Mouse (Mus musculus) mature B cell (primary cell): ENCODE measurements around the gene Smarcd1.
"Not testable (repeated sequence)": the region's sequence is repeated elsewhere in the genome, so short reads cannot be mapped to it uniquely, and the experiment has no call there.

Source experiments
- in situ Hi-C: fragments of 300-500 bp; cut with MboI; formaldehyde crosslinking; loops from 2 replicates; pipeline ENCODE4 v1.14.3; 2019

Gene Smarcd1

DNA sequence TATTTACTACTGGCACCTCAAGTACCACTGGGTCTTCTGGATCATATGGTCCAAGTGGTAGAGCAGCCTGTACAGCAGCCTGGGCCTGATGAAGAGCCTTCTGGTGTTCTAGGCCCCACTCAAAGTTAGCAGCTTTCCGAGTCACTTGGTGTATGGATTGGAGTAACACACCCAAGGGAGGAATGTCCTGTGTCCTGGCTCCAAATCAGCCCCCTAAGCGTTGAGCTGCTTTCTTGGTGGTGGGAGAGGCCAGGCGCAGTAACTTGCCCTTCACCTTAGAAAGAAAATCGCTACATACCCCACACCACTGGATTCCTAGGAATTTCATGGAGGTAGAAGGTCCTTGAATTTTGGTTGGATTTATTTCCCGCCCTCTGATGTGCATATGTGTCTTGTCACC is 17.8 kb upstream of the Smarcd1 start:
- in situ Hi-C loops: no loop called here

DNA sequence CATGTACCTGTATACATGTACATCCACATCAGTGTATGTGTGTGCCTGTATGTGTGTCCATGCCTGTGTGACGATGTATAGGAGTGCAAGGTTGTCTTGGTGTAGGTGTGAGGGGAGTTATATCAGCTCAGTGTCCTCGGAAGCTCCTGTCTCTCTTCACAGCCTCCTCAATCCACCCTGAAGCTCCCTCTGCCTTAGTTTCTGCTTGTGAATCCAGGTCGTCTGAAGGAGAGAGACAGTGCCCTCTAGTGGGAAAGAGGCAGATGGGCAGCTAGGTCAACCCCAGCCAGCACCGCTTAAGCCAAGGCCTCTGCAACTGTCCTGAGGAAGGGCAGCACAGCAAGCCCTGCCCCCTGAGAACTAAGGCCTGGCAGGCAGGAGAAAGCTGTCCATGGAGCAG is 13.2 kb upstream of the Smarcd1 start:
- in situ Hi-C loops: no loop called here

DNA sequence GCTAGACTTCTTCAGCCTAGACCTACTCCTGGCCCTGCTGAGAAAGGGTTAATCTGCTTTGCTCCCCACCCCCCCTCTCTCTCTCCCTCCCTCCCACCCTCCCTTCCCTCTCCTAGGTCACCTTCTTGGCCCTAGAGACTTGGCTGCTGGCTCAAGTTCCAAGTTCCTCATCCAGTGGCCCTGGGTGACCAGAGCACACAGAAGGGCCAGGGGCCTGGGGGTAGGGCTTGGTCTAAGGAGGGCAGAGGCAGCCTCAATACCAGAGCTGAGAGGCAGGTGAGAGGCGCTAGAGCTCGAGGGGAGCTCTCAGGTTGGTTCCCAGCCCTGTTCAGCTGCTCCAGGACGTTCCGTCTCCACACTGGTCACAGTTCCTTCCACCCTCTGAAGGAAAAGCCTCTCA is 11.0 kb upstream of the Smarcd1 start:
- in situ Hi-C loops: no loop called here

DNA sequence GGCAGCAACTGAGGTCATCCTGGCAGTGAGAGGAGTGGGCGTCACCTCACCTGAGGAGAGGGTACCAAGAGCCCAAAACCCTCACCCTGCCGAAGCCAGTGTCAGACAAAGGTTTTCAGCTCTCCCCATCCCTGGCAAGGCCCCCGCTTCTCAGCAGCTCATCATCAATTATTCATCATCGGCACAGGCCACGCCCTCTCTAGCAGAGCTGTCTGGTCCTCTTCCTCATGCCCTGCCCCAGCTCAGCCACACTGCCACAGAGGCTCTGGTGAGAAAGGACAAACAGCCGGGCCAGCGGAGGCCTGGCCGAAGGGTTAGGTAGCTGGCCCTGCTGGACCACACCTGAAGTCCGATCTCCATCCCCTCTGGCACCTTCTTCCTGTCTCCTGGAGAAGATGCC is 10.0 kb upstream of the Smarcd1 start:
- in situ Hi-C loops: no loop called here

DNA sequence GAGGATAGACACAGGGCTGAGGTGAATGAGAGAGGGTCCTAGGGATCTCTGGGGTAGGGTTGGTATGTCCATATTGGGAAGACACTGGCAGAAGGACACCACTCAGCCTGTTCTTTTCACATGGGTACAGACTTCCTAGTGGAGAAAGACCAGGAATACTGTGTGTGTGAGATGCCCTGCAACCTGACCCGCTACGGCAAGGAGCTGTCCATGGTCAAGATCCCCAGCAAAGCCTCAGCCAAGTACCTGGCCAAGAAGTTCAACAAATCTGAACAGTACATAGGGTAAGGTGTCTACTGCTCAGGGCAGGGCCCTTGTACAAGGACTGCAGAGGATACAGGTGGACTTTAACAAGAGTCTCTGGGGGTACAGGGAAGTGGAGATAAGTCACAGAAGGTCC is 4.6 kb upstream of the Smarcd1 start:
- in situ Hi-C loops: no loop called here

DNA sequence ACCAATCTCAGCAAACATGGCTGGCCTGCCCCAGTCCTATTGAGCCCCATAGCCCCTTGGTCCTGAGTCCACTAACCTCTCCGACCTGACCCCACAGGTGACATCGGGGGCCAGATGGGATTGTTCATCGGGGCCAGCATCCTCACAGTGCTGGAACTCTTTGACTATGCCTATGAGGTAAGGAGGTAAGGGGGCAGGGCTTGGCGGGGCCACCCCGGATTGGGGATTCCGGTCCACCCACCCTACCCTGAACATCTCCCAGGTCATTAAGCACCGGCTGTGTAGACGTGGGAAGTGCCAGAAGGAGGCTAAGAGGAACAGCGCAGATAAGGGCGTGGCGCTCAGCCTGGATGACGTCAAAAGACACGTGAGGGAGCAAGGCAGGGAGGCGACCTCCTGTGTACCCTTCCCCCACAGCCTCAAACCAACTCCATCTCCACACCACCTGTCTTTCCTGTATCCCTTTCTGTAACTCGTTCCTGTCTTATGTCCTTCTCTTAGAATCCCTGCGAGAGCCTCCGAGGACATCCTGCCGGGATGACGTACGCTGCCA is 3.3 kb upstream of the Smarcd1 start:
- in situ Hi-C loops: no loop called here

DNA sequence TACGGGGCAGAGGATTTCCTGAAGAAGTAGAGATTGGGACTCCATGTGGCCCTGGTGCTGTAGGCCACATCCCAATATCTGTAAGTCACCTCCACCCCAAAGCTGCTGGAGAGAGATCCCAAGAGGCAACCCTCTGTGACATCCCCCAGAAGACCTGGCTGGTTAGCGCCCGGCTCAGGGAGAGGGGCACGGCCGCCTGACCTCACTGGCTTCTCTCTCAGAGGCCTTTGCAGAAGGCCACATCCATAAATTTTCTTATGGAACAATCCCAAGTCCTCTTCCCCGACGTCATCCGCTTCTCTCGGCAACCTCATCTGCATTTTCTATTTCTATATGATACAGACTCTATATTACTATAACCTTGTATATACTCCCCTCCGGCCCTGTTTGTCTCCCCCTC is 2.2 kb upstream of the Smarcd1 start:
- in situ Hi-C loops: no loop called here

DNA sequence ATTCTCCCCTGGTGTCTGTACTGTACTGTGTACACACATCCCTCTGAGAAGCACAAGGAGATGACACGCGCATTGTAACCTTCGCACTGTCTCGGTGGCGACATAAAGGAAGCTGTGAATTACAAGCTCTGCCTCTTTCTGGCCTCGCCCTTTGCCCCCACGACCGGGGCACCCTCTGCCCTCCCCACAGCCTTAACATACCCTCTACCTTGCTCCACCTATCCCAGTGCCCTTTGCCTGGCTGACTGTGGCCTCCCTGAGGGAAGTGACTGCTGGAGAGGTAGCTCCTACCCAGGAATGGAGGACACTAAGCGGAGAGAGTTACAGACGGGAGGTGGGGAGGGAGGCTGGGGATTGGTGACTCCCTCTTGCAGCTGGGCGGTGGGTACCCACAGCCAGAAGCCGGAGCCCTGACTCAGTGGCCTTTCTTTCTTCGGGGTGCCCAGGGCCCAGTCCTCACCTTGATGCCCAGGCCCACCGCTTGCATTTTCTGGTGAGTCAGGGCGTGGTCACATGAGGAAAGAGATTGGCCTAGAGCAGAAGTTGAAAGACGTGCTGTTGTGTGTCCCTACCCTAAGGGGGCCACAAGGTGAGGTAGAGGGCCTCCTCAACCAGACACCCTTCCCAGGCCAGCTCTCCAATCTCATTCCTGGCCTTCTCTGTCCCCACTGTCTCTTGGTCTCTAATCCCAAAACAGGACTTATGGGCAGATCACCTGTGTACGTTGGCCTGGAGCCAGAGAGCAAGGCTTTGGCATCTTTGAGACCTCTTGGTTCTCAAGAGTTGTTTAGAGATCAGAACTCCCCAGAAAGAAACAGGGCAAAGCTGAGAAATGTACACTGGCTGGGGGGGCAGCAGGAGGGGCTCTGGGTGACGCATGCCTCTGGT is 1.5 kb upstream of the Smarcd1 start:
- in situ Hi-C loops: no loop called here

DNA sequence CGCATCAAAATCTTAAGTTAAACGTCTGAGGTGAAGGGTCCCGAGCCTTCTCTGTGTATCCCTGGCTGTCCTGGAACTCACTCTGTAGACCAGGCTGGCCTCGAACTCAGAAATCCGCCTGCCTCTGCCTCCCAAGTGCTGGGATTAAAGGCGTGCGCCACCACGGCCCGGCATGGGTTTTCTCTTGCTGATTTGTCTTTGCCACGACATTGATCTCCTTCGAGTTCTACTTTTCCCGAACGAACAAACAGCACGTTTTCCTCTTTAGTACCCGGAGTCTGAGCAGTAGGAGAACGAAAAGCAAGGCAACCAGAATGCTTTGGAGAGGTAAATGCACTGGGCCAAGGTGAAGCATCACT is 310 bp upstream of the Smarcd1 start:
- in situ Hi-C loops: not testable (repeated sequence)

DNA sequence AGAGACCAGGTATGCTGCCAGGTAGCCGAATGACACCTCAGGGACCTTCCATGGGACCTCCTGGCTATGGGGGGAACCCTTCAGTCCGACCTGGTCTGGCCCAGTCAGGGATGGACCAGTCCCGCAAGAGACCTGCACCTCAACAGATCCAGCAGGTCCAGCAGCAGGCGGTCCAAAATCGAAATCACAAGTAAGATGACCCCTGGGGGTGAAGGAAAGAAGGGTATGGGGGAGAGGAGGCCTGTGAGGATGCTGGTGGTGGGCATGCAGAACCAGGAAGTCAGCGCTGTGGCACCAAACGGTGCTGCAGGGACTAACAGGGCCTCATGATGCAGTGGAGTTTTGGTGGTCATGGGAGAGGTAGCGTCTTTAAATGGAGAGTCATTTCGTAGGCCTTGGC is 1.2 kb downstream of the Smarcd1 start:
- in situ Hi-C loops: no loop called here

DNA sequence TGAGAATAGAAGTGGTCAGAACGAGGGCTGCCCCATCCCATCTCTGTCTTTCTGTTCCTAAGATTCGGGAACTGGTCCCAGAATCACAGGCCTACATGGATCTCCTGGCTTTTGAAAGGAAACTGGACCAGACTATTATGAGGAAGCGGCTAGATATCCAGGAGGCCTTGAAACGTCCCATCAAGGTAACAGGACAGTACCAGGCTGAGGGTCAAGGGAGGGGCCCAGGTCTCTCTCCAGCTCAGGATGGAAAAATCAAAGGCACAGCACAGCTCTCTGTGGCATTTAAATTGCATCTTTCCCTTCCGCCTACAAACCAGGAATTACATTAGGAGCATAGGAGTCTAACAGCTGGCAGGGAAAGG is 1.7 kb downstream of the Smarcd1 start:
- in situ Hi-C loops: no loop called here

DNA sequence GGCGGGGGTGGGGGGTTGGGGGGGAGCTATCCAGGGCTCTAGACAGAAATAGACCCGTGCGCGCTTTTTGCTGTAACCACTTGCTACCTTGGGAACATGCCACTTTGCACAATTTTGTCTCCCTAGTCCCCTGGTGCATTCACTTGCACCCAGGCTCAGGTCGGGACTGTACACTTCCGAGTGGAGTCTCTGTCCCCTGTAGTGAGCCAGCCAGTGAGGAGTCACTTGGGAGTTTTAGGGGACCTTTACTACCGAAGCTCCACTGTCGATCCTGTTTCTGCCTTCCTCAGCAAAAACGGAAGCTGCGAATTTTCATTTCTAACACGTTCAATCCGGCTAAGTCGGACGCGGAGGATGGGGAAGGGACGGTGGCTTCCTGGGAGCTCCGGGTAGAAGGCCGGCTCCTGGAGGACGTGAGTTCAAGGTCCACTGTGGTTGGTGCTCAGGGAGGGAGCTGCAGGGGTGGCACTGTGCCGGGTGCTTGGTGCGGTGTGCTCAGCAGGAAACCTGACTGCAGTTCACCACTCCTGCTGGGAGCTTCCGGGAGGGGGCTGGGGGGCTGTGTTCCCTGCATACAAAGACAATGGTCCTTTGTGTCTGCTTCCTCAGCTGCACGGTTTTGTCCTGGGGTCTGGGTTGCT is 2.2 kb downstream of the Smarcd1 start:
- in situ Hi-C loops: no loop called here

DNA sequence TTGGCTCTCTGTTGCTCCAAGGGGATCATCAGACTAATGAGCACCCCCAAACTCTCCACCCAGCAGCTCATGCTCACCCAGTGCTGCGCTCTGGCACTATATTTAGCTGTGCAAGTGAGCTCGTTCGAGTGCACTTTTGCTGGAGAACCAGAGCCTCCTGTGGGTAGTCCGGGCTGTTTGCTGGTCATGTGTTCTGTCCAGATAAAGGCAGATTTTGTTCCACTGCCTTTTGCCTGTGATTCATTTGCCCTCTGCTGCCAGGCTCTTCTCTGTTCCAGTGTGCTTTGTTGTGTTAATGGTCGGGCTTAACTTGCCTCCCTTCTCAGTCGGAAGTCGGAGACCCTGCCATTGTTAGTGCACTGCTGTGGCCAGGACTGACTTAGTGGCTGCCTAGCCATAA is 3.0 kb downstream of the Smarcd1 start:
- in situ Hi-C loops: no loop called here

DNA sequence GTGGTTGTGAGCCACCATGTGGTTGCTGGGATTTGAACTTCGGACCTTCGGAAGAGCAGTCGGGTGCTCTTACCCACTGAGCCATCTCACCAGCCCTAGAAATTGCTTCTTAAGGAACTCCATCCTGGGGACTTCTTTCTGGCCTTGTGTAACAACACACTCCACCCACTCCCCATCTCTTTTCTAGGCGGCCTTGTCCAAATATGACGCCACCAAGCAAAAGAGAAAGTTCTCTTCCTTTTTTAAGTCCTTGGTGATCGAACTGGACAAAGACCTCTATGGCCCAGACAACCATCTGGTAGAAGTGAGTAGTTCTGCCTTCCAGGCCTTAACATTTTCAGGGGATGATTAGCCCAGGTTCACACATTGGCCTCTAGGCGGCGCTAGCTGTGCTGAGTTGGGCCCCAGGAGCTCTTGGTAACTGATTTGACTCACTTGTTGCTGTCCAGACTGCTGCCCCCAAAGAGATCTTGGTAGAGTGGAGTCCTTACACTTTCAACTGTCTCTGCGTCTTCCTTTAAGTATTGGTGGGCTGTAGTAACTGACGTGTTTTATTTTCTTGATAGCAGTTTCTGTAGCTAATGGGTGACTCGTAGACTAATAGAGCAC is 3.6 kb downstream of the Smarcd1 start, which contains the start of gene Gm17349:
Gm17349 (minus strand) TSS at position 51 of the 609 bp plus-strand sequence.
- in situ Hi-C loops: no loop called here

DNA sequence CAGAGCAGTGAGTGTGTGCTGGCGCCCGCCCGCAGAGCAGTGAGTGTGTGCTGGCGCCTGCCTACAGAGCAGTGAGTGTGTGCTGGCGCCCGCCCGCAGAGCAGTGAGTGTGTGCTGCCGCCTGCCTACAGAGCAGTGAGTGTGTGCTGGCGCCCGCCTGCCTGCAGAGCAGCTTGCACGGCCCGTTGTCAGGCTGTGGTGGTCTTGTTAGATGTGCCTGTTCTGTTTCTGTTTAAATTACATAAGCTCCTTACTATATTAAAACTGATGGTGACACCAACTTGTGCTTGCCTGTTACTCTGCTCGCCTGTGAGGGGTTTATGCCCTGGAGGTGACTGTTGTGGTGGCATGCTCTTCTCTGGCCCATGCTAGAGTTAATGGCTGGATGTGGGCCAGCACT is 6.2 kb downstream of the Smarcd1 start:
- in situ Hi-C loops: no loop called here

DNA sequence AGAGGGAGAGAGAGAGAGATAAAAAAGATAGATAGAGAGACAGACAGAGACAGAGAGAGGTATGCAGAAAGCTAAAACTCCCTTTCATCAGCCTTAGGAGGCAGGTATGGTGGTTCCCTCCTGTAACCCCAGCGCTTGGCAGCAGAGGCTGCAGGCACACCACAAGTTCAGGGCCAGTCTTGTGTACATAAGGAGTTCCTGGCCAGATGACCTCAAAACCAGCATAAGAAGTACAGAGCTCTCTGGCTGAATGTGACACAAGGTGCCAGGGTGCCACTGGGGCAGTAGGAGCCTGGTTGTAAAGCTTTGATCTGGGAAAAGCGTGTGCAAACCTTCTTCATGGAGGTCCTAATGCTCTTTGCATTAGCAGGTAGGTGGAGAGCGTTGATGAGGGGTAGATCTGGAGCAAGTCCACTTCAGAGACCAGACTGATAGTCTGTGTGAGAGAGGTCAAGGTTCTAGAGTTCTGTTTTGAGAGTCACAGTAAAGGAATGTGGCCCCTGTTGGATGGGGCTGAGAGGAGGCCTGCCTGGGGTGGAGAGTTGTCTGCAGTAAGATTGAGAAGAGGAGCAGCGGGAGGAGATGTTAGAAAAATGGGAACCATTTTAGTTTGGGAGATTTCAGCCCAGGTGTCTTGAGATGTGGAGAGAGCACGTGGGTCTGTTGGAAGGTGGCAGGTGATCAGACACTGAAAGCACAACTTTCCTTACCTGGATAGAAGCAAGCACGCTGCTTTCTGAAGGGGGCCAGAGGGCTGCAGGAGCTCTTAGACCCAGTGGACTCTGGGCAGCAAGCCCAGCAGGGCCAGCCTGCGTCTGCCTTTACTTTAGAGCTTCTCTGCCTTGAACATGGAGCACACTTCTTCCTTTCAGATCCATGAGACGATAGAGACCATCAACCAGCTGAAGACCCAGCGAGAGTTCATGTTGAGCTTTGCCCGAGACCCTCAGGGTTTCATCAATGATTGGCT is 8.6 kb downstream of the Smarcd1 start:
- in situ Hi-C loops: no loop called here

DNA sequence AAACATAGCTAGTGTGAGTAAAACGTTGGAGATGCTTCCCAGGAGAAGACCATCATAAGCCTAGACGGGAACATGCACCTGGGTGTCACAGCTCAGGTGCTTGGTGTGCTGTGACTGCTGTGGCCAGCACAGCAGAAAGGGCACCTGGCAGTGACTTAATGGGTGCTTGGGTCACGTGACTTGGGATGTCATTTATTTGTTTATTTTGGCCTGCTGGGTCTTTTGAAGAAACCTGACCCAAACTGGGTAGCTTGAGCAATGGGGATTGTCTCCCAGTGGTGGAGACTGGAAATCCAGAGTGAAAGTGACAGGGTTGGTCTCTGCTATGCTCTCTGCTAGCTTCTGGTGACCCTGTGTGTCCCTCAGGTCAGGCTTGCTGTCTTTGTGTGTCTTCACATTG is 9.6 kb downstream of the Smarcd1 start:
- in situ Hi-C loops: no loop called here

DNA sequence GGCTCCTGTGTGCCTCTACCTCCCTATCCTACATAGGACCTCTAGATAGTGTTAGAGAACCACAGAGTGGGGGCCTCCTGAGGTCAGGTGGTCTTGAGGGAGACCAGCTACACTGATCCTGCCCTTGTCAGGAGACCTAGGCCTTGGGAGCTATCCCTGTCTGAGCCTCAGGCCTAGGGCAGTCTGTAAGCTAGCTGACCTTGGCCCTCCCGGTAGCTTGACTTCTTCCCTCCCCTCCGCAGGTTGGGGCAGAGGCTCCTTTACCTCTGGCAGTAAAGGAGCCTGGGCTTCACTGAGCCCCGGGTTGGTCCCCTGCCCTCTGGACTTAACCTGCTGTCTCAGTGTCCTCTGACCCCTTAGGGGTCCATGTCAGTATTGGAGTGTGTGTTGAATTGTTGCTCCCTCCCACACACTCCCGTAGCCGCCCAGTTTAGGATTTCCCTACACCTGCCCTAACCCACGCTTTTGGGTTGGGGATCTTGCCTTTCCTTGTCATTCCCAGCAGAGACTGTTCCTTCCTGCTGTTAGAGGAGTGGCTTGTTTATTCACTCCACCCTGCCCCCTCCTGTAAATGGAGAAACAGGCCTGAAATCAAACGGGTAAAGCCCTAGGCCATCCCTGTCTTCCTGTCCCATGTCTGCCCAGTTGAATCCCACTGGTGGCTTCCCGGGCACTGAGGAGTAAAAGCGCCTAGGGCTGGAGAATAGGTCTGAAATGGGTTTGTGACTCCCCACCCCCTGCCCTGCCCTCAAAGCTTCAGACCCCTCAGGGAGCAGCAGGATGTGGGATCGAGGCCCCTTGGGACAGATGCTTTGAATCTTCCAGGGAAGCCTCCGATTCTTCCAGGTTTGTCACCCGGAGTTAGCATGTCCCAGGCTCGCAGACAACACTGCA is 11.0 kb downstream of the Smarcd1 start:
- in situ Hi-C loops: no loop called here

DNA sequence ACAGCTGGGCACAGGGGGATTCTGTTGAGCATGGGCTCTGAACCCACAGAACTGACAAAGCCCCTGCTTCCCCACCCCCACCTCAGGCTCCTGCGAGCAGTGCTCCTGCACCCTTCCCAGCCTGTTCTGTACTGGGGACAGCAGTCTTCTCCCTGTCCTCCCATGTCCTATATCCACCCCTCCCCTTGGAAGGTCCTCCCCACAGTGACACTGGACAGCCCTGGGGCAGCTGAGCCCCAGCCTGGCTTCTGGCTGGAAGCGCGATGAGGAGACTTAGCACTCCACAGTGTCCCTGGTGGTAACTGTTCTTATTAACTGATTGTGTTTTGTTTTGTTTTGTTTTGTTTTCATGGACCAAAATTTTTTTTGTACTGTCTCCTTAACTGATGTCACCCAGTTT is 11.6 kb downstream of the Smarcd1 start:
- in situ Hi-C loops: no loop called here

DNA sequence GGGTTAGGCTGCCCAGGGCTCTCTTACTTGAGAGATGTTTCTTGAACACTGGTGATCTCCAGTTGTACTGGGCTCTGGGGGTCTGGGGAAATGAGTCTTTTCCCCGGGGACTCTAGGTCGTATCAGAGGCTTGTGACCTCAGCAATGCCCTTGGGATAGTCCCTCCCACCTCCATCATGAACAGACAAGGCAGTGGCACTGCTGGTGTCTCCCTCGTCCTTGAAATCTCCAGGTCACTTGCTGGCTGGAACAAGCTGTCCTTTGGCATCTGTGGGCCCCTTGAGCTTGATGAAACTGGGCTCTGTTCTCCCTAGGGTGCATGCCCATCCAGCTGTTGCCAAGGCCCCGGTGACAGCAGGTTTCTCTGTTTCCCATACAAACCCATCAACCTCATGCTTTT is 12.3 kb downstream of the Smarcd1 start:
- in situ Hi-C loops: no loop called here

DNA sequence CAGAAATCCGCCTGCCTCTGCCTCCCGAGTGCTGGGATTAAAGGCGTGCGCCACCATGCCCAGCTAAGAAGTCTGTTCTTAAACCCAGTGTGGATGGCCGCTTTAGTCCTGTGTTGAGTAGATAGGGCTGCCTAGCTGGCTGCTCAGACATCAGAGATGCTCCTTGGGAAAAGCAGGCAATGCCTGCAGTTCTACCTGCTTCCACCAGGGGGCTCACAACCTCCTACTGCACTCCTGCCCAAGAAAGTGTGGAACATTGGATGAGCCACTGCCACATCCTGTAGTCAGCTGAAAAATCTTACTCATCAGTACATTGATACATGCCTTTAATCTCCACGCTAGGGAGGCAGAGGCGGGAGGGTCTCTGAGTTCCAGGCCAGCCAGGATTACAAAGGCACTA is 12.9 kb downstream of the Smarcd1 start:
- in situ Hi-C loops: no loop called here
